Mouse (Mus musculus): ENCODE measurements at regions not wholly inside any gene's neighbourhood (a gene's known extent, or its start where the extent isn't known, plus 50 kb on each side); places are given as distances from the start of the nearest gene placed in this dataset.

DNA sequence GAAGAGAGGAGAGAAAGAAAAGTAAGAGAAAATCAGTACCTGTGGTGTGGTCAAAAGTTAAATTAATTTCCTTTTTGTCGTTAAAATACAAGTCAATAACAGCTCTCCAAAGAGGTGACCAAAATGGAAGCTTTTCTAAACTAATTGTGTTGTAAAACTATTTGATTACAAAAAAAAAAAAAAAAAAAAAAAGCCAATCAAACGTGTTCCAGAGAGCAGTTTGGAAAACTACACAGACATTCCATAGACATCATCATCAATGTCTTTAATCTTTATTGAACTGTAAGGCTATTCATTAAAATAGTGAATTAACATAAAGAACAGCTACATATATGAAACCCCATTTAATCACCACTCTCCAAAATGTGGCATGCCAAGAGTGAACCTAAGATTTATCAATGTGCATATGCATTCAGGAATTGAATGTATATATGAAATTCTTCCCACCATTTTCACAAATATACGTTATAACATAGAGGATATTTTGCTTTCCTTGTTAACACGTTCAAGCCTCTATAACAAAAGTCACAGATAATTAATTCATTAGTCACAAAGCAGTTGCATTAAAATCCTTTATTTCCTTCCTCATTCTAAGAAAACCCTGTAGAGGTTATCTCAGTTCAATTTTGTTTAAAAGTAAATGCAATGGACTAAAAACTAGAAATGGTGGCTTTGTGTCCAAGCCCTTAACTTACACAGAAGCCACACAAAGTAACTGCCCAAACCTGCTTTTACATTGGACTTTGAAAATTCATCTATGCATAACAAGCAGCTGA, 545.3 kb upstream of the Cited2 start:
- Histone ChIP-seq H3K79me2 (ENCODE audit: control insufficient read depth, insufficient read depth, low read length) (no peaks in the 10 kb centered on the region), H3K4me3 (ENCODE audit: insufficient read depth, low read depth, low read length) (no peak overlapping the region), H3K9ac (ENCODE audit: low read depth, low read length) (no peak overlapping the region), H3K27ac (replicated peaks; ENCODE audit: insufficient read depth, low read depth, low read length) (no peak overlapping the region), H3K27me3 (ENCODE audit: control insufficient read depth, insufficient read depth, low read length) (no peaks in the 10 kb centered on the region), H3K36me3 (ENCODE audit: control insufficient read depth, insufficient read depth, low read length) (no peaks in the 10 kb centered on the region), H3K4me1 (ENCODE audit: control insufficient read depth, insufficient read depth, low read length) (no peaks in the 10 kb centered on the region)
- WGBS = 76% methylated on average over 4 of the region's 4 CpGs
- TF ChIP-seq POLR2A (IDR thresholded peaks at IDR 0.05; ENCODE audit: extremely low read depth, insufficient read depth, low read length) (no peak), CTCF (IDR thresholded peaks at IDR 0.05; ENCODE audit: low read depth, low read length) (no peak)
- no peak for DNase-seq (ENCODE audit: extremely low read depth, low read depth, low spot score)

DNA sequence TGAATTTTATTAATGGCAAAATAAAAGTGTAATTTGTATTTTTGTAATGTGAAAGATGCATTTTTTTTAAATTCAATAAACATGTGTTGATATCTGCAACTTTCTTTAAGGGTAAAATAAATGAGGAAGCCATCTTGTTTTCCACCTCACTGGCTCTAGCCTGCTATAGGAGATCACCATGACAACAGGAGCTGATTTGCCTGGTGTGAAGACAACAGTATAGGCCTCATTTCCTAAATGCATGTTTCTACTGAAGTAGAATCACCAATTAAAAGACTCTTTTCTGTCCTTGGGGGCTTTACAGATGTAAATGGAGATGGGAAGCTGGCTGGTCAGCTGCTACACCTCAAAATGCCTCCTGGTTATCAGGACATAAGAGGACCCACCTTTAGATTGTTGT, 544.4 kb upstream of the Cited2 start:
- H3K4me1 ChIP-seq (ENCODE audit: control insufficient read depth, insufficient read depth, low read length) = no peaks in the 10 kb centered on the region
- H3K27me3 ChIP-seq (ENCODE audit: control insufficient read depth, insufficient read depth, low read length) = no peaks in the 10 kb centered on the region
- DNase-seq (ENCODE audit: extremely low read depth, low read depth, low spot score) = no peak
- TF ChIP-seq POLR2A (IDR thresholded peaks at IDR 0.05; ENCODE audit: extremely low read depth, insufficient read depth, low read length) (no peak), CTCF (IDR thresholded peaks at IDR 0.05; ENCODE audit: low read depth, low read length) (no peak)
- no peaks in the 10 kb centered on the region for H3K36me3 ChIP-seq (ENCODE audit: control insufficient read depth, insufficient read depth, low read length)
- no peak overlapping the region for H3K27ac ChIP-seq (replicated peaks; ENCODE audit: insufficient read depth, low read depth, low read length)
- H3K9ac ChIP-seq (ENCODE audit: low read depth, low read length) = no peak overlapping the region
- H3K4me3 ChIP-seq (ENCODE audit: insufficient read depth, low read depth, low read length) = no peak overlapping the region
- H3K79me2 ChIP-seq (ENCODE audit: control insufficient read depth, insufficient read depth, low read length) = no peaks in the 10 kb centered on the region

DNA sequence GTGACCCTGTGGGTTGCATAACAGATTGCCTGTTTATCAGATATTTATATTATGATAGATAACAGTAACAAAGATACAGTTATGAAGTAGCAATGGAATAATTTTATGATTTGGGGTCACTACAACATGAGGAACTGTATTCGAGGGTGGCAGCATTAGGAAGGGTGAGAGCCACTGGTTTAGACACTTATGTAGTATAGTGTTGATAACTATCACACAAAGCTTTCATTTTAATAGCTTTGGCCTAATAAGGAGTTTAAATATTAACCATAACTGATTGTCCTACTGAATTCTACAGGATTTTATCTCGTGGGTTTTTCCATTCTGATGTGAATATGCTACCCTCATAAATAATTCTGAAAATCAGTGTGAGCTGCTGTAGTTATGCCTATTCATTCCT, 538.6 kb upstream of the Cited2 start:
- H3K9ac ChIP-seq (ENCODE audit: low read depth, low read length) = no peak overlapping the region
- H3K4me1 ChIP-seq (ENCODE audit: control insufficient read depth, insufficient read depth, low read length) = no peaks in the 10 kb centered on the region
- no peak overlapping the region for H3K4me3 ChIP-seq (ENCODE audit: insufficient read depth, low read depth, low read length)
- TF ChIP-seq CTCF (IDR thresholded peaks at IDR 0.05; ENCODE audit: low read depth, low read length) (no peak), POLR2A (IDR thresholded peaks at IDR 0.05; ENCODE audit: extremely low read depth, insufficient read depth, low read length) (no peak)
- no peaks in the 10 kb centered on the region for H3K79me2 ChIP-seq (ENCODE audit: control insufficient read depth, insufficient read depth, low read length)
- no peak overlapping the region for H3K27ac ChIP-seq (replicated peaks; ENCODE audit: insufficient read depth, low read depth, low read length)
- no peaks in the 10 kb centered on the region for H3K36me3 ChIP-seq (ENCODE audit: control insufficient read depth, insufficient read depth, low read length)
- 47% methylated on average over 2 of the region's 2 CpGs for WGBS
- H3K27me3 ChIP-seq (ENCODE audit: control insufficient read depth, insufficient read depth, low read length) = no peaks in the 10 kb centered on the region
- DNase-seq (ENCODE audit: extremely low read depth, low read depth, low spot score) = no peak

DNA sequence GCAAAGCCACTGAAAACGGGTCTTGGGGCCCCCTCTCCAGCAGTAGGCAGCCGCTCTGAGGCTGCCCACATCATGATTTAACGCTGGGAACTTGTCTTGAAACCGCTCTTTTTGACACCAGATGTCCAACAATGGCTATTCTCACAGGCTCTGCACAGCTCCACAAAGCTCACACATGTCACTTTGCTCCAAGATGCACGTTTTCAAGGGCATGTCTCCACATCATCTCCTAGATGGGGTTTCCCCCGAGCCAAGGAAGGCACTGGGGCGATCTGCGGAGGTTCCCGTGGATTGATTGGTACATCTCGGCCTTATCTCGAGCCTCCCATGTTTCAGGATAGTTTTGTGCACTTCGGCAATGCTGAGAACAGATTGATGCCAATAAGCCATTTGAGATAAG, 526.8 kb upstream of the Cited2 start:
- Histone ChIP-seq H3K36me3 (ENCODE audit: control insufficient read depth, insufficient read depth, low read length) (no peaks in the 10 kb centered on the region), H3K27ac (replicated peaks; ENCODE audit: insufficient read depth, low read depth, low read length) (no peak overlapping the region), H3K9ac (ENCODE audit: low read depth, low read length) (no peak overlapping the region), H3K4me1 (ENCODE audit: control insufficient read depth, insufficient read depth, low read length) (no peaks in the 10 kb centered on the region), H3K27me3 (ENCODE audit: control insufficient read depth, insufficient read depth, low read length) (no peaks in the 10 kb centered on the region), H3K79me2 (ENCODE audit: control insufficient read depth, insufficient read depth, low read length) (no peaks in the 10 kb centered on the region), H3K4me3 (ENCODE audit: insufficient read depth, low read depth, low read length) (no peak overlapping the region)
- DNase-seq (ENCODE audit: extremely low read depth, low read depth, low spot score) = no peak
- WGBS = 79% methylated on average over 12 of the region's 12 CpGs
- TF ChIP-seq POLR2A (IDR thresholded peaks at IDR 0.05; ENCODE audit: extremely low read depth, insufficient read depth, low read length) = no peak

GRCm38 (mm10) chr10:17196636-17197035, 526.4 kb upstream of the Cited2 start:
- 26% methylated on average over 1 of the region's 1 CpGs for WGBS
- H3K36me3 ChIP-seq (ENCODE audit: control insufficient read depth, insufficient read depth, low read length) = no peaks in the 10 kb centered on the region
- H3K27ac ChIP-seq (replicated peaks; ENCODE audit: insufficient read depth, low read depth, low read length) = no peak overlapping the region
- TF ChIP-seq CTCF (IDR thresholded peaks at IDR 0.05; ENCODE audit: low read depth, low read length) (no peak), POLR2A (IDR thresholded peaks at IDR 0.05; ENCODE audit: extremely low read depth, insufficient read depth, low read length) (no peak)
- H3K4me3 ChIP-seq (ENCODE audit: insufficient read depth, low read depth, low read length) = no peak overlapping the region
- H3K79me2 ChIP-seq (ENCODE audit: control insufficient read depth, insufficient read depth, low read length) = no peaks in the 10 kb centered on the region
- H3K4me1 ChIP-seq (ENCODE audit: control insufficient read depth, insufficient read depth, low read length) = no peaks in the 10 kb centered on the region
- no peak overlapping the region for H3K9ac ChIP-seq (ENCODE audit: low read depth, low read length)
- no peak for DNase-seq (ENCODE audit: extremely low read depth, low read depth, low spot score)
- H3K27me3 ChIP-seq (ENCODE audit: control insufficient read depth, insufficient read depth, low read length) = no peaks in the 10 kb centered on the region
